Mouse (Mus musculus) olfactory bulb, adult 2 months (tissue): Measurements from ENCODE around the gene Creb5. TPM values are rescaled to one million over a fixed set of nuclear protein-coding genes. Genes with fewer than 3 reads are reported as not detected.

Experiments
- H3K27ac ChIP-seq: fragments of 200-500 bp; 2 replicates; pipeline ENCODE4 v1.5.1; 2012; ENCODE audit warnings: low read depth, low read length; ENCODE audit not compliant: insufficient read depth
- H3K4me1 ChIP-seq: fragments of 200-500 bp; 2 replicates; pipeline ENCODE4 v1.6.1; 2012; ENCODE audit warnings: low read length; ENCODE audit not compliant: control insufficient read depth, insufficient read depth
- H3K4me3 ChIP-seq: fragments of 200-500 bp; 2 replicates; pipeline ENCODE4 v1.5.1; 2012; ENCODE audit warnings: mild to moderate bottlenecking, low read depth, low read length, moderate library complexity; ENCODE audit not compliant: insufficient read depth
- CTCF ChIP-seq: fragments of 200-500 bp; IDR thresholded peaks from 2 replicates; pipeline ENCODE4 v1.5.1; 2012; ENCODE audit warnings: low read depth, mild to moderate bottlenecking, low read length, moderate library complexity; ENCODE audit not compliant: insufficient read depth
- POLR2A ChIP-seq: fragments of 200-500 bp; IDR thresholded peaks from 2 replicates; pipeline ENCODE4 v1.6.1; 2012; ENCODE audit warnings: mild to moderate bottlenecking, low read depth, low read length, moderate library complexity; ENCODE audit not compliant: insufficient read depth
- WGBS: fragments of 180-500 bp; shearing (Covaris S2); methylation state at CpG from one replicate; pipeline ENCODE4 v1.1.7; 2018; 5-methylcytosine and 5-hydroxymethylcytosine counted together
- polyA plus RNA-seq: library from polyadenylated mRNA; stranded (reverse); fragments of >200 nt; gene quantifications from 2 replicates; pipeline ENCODE4 v1.2.4, GENCODE M21; 2012; ENCODE audit warnings: low replicate concordance; ENCODE audit not compliant: missing spikeins, insufficient read depth, insufficient read length

Creb5 gene
- polyA plus RNA-seq, 1 experiment: not detected

- 73% methylated on average over 6 of the region's 6 CpGs for WGBS
- TF ChIP-seq POLR2A (no peak), CTCF (no peak)
- H3K27ac ChIP-seq: no peak overlapping the region
- H3K4me1 ChIP-seq: 0 out of 2 replicates have a peak, but pooled peaks cover 2% of the 10 kb centered on the region
- H3K4me3 ChIP-seq: no peak overlapping the region
Observed at GRCm38 (mm10) chr6:53735696-53736095, 448.6 kb downstream of the Creb5 start.

GRCm38 (mm10) chr6:53738206-53738605, 451.1 kb downstream of the Creb5 start:
- H3K4me3 ChIP-seq: no peak overlapping the region
- no peak overlapping the region for H3K27ac ChIP-seq
- H3K4me1 ChIP-seq: 0 out of 2 replicates have a peak, but pooled peaks cover 2% of the 10 kb centered on the region
- TF ChIP-seq POLR2A (no peak), CTCF (no peak)

GRCm38 (mm10) chr6:53741222-53741621, 454.2 kb downstream of the Creb5 start:
- Histone ChIP-seq H3K27ac (no peak overlapping the region), H3K4me1 (no peaks in the 10 kb centered on the region), H3K4me3 (no peak overlapping the region)
- 76% methylated on average over 3 of the region's 3 CpGs for WGBS
- TF ChIP-seq CTCF: no peak
- no peak for TF ChIP-seq POLR2A

Other genes with a start within 250 kb of the Creb5 start
- not detected in 2 replicates for gene Jazf1, start 218.6 kb upstream of the Creb5 start, polyA plus RNA-seq